Mouse (Mus musculus) splenic B cell, adult 2 months (primary cell): ENCODE results near the gene Wnk2.

ENCODE experiments used
- DNase-seq: peaks from one replicate; pipeline ENCODE4 v3.0.0-alpha.2; 2011; ENCODE audit warnings: low read depth, low spot score
- H3K27me3 ChIP-seq: 2 replicates; pipeline ENCODE4 v1.6.1; 2012; ENCODE audit warnings: mild to moderate bottlenecking, low read length, moderate library complexity, mixed read lengths; ENCODE audit not compliant: control insufficient read depth, poor library complexity, insufficient read depth, severe bottlenecking
- H3K36me3 ChIP-seq: 2 replicates; pipeline ENCODE4 v1.6.1; 2012; ENCODE audit warnings: mild to moderate bottlenecking, low read length, moderate library complexity, mixed read lengths; ENCODE audit not compliant: control insufficient read depth, poor library complexity, insufficient read depth, severe bottlenecking

The Wnk2 gene

DNA sequence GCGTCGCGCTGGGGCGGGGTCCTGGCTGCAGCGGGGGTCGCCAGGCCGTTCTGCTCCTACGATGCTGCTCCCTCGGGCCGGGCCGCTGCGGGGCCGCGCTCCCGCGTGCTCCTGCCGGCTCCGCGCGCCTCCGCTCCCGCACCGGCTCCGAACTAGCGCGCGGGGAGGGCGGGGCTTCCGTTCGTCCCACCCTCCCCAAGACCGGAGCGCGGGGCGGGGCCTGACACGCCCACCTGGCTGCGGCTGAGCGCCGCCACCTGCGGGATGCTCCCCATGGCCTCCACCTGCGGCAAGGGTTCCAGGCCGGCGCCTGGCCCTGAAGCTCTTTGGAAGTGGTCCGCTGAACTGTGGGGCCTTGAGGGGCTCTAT, at the start of gene Wnk2:
Gene Wnk2, minus strand, starts transcription at position 157 of the 369 bp plus-strand sequence.
- Histone ChIP-seq H3K36me3 (no peaks in the 10 kb centered on the region), H3K27me3 (no peaks in the 10 kb centered on the region)
- DNase-seq: peak; percentile 74

DNA sequence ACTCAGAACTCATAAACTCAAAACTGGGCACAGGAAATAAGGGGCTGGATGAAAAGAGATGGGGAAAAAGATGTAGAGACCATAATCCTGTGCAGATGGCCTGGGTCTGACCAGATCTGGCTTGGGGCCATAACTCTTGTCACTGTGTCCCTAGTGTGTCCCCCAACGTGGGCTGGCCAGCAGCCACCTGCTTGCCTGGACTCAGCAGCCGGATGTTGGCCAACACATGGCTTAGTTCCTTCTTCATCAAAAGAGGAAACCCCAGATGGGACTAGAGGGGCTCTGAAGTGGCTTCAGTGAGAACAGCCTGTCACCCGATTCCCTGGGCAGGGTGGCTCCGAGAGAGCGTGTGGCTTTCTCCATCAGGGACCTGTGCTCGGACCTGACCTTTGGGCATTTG, 49.0 kb upstream of the Wnk2 start:
- H3K27me3 ChIP-seq: no peaks in the 10 kb centered on the region
- peak; percentile 48 for DNase-seq
- no peaks in the 10 kb centered on the region for H3K36me3 ChIP-seq

- Histone ChIP-seq H3K36me3 (no peaks in the 10 kb centered on the region), H3K27me3 (no peaks in the 10 kb centered on the region)
- DNase-seq: no peak
Observed at GRCm38 (mm10) chr13:49196211-49196610, 48.4 kb upstream of the Wnk2 start.

- Histone ChIP-seq H3K27me3 (no peaks in the 10 kb centered on the region), H3K36me3 (no peaks in the 10 kb centered on the region)
- DNase-seq: no peak
Observed at GRCm38 (mm10) chr13:49195651-49196050, 47.8 kb upstream of the Wnk2 start.

- Histone ChIP-seq H3K36me3 (no peaks in the 10 kb centered on the region), H3K27me3 (no peaks in the 10 kb centered on the region)
- no peak for DNase-seq
Observed at GRCm38 (mm10) chr13:49194811-49195210, 47.0 kb upstream of the Wnk2 start.

DNA sequence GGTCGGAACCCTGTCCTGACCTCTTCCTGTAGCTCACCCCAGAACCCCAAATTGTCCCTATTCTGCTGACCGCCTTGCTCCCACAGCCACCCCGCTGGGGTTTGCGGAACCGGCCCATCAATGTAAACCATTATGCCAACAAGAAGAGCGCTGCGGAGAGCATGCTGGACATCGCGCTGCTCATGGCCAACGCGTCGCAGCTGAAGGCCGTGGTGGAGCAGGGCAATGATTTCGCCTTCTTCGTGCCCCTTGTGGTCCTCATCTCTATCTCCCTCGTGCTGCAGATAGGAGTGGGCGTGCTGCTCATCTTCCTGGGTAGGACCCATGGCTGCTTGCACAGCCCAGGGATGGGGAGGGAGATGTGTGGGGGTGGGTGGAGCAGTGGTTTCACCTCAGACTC, 45.8 kb upstream of the Wnk2 start:
- DNase-seq: no peak
- no peaks in the 10 kb centered on the region for H3K36me3 ChIP-seq
- no peaks in the 10 kb centered on the region for H3K27me3 ChIP-seq

GRCm38 (mm10) chr13:49192156-49192855, 44.5 kb upstream of the Wnk2 start:
- no peaks in the 10 kb centered on the region for H3K27me3 ChIP-seq
- no peak for DNase-seq
- H3K36me3 ChIP-seq: no peaks in the 10 kb centered on the region

- DNase-seq: no peak
- Histone ChIP-seq H3K27me3 (no peaks in the 10 kb centered on the region), H3K36me3 (no peaks in the 10 kb centered on the region)
Observed at GRCm38 (mm10) chr13:49191673-49192035, 43.8 kb upstream of the Wnk2 start.

DNA sequence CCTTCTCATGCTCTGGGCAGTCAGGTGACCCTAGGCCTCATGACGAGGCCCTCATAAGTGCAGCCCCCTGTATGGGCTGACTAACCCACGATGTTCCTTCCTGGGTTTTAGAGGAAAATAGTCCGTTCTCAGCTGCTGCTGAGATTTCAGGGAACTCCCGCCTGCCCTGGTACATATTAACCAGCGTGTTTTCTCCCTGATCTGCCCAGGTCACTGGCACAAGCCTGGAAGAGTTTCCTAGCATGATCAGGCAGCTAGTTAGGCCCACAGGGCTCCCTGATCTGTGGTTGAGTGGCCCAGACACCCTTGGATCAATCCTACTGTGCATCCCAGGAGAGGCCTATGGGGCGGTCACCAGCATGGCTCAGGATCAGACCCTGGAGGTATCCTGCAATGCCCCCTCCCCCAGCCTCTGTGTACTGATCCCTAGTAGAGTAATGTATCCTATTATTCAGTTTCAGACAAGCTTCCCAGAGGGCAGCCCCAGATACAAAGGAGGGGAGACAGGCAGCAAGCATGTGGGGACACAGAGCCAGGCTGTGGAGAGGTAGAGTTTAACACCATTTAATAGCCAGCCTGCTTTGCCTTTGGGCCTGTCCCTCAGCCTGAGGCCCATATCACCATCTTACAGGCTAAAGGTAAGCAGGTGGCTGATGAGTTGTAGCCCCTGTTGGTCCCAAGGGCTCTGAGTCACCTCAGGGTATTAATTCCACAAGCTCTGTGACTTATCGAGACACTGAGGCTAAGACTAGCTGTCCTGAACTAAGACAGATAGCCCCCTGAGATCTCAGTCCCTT, 43.3 kb upstream of the Wnk2 start:
- DNase-seq: no peak
- Histone ChIP-seq H3K27me3 (no peaks in the 10 kb centered on the region), H3K36me3 (no peaks in the 10 kb centered on the region)

- Histone ChIP-seq H3K27me3 (no peaks in the 10 kb centered on the region), H3K36me3 (no peaks in the 10 kb centered on the region)
- DNase-seq: no peak
Observed at GRCm38 (mm10) chr13:49189970-49190870, 42.4 kb upstream of the Wnk2 start.

GRCm38 (mm10) chr13:49188966-49189360, 41.1 kb upstream of the Wnk2 start:
- no peaks in the 10 kb centered on the region for H3K36me3 ChIP-seq
- no peak for DNase-seq
- no peaks in the 10 kb centered on the region for H3K27me3 ChIP-seq

DNA sequence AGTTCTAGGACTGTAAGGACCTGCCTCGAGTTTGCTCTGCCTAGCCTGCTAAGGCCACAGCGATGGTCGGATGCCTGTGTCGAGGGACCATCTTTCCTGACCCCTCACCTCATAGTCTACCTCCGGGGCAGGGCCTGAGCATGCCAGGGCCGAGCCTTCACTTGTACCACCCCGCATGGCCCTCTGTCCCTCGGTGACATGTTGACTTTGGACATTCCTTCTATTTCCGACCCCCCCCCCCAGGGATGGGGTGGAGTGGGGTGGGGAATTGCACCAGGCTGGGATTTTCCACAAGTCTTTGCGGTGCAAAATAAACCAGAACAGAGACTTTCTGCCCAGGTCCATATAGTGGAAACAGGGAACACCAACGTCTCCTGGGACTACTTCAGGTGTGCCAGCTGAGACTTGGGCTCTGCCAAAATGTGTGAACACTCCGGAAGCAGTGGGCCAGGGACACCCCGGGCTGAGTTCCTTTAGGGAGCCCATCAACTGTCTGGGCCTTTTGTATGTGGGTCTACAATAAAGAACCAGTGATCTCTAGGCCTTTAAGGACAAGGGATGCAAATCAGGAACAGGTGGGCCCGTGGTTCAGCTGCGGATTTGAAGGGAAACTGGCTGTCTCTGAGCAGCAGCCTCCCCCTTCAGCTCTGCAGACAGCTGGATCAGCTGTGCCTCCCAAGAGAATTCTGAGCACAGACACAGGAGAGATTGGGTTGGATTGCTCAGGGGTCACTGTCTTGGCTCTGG, 40.6 kb upstream of the Wnk2 start:
- no peaks in the 10 kb centered on the region for H3K36me3 ChIP-seq
- DNase-seq: peak; percentile 35
- no peaks in the 10 kb centered on the region for H3K27me3 ChIP-seq

GRCm38 (mm10) chr13:49187288-49188218, 39.7 kb upstream of the Wnk2 start, which contains the start of gene Ninj1:
Gene Ninj1, plus strand, starts transcription at chr13:49187485.
- no peaks in the 10 kb centered on the region for H3K27me3 ChIP-seq
- peak; percentile 93 for DNase-seq
- no peaks in the 10 kb centered on the region for H3K36me3 ChIP-seq
